Mouse (Mus musculus): ENCODE data around the gene Ripor2.
A peak's percentile ranks its signal among the peaks of the same experiment; 100 is the strongest.

Gene Ripor2

DNA sequence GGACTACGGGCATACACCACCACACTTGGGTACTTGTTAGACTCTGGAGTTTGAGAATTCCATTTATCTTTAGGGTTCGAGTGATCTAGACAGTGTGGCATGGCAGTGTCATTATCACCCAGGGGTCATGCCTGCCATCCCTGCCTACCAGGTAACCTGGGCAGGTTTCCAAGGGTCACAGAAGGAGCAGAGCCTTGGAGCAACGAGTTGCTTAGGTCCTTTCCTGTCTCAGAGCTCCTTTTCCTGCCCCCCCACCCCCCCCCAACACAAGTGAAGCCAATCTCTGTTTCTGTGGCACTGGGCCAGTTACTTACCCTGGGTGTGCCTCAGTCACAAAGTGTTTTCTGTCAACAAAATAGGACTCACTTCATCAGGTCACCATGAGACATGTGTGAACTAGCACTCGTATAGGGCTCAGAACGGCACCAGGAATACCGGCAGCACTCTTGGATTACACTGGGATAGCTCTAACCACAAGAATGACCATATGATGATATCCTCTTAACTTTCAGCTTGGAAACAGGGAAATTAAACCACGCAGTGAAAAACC is 130.7 kb downstream of the Ripor2 start:
- no peak for DNase-seq (ENCODE audit: low spot score in 2 of 2)

DNA sequence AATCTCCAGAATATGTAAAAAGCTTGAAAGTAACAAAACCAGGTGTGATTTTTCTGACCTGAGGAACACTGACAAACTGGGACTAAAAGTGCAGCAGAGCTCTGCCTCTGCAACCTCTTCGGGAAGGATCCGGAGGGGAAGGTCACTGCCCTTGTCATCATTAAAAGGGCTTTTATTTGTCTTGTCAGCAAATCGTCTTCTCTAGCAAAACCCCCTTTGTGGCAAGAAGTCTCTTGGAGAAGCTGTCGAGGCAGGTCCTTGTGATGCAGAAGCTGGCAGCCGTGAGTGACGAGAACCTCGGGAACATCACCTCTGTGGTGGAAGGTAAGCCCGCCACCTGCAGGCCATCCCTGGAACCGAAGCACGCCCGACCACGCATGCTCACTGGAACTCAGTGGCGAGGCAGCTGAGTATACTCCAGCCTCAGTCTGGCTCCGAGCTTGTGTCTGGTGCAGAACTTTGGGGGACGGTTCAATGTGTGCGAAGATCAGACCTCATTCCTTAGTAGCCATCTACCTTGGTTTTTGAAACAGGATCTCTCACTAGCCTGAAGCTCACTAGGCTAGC is 131.5 kb downstream of the Ripor2 start:
- peak; percentile 86 to 88 for DNase-seq (ENCODE audit: low spot score in 2 of 2)

DNA sequence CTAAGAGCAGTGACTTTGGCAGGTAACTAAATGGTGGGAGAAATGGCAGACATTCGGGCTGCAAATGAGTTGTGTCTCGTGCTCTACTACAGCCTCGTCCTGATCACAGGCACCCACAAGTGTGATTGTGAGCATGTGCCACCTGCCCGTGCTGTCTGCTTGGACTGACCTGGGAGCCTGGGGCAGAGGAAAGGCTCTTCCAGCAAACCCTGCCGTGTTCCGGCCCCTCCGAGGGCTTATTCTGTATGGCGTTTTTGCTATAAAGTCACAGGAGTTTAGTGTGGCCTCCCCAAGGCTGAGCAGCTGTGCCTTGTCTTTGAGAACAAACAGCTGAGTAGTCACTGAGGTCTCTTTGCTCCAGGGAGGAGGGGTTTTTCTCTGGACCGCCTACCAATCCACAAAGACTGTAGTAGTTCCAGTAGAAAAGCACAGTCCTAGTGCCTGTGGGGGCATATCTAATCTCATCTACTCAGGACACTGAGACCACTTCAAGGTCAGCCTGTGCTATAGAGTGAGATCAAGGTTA is 132.4 kb downstream of the Ripor2 start:
- DNase-seq (ENCODE audit: low spot score in 2 of 2) = no peak

- DNase-seq (ENCODE audit: low spot score in 2 of 2) = no peak
These were observed 133.6 kb downstream of the Ripor2 start for GRCm38 (mm10) chr13:24715601-24716000.

DNA sequence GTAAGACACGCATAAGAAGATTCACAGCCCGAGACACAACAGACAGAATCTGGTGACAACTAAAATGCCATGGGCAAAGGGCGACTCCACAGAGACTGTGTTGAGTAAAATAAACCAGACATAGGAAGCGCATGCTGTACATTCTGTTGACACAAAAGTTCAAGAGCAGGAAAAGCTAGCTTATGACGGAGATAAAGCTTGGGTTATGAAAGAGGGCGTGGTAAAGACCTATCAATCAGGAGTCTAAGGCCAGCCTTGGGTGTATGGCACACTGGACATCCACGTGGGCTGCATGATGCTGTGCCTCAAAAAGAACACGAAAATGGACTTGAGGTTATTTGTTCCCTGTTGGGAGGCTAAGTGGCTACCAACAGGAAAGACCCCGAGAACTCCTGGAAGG is 134.5 kb downstream of the Ripor2 start:
- DNase-seq (ENCODE audit: low spot score in 2 of 2) = no peak

- DNase-seq (ENCODE audit: low spot score in 2 of 2) = no peak
These were observed 135.7 kb downstream of the Ripor2 start for GRCm38 (mm10) chr13:24717677-24718076.

DNA sequence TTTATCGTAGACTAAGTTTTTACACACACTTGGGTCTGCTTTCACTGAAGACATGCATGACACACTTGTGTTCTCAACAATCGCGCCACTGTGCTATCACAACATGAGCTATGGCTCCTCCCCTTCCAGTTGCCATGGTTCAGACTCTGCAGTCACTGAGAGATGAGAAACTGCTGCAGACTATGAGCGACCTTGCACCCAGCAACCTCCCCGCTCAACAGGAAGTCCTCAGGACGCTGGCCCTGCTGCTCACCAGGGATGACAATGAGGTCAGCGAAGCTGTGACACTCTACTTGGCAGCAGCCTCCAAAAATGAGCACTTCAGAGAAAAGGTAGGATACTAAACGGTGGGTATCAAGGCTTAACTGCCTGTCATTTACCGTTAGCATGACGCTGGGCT is 139.5 kb downstream of the Ripor2 start:
- no peak for DNase-seq (ENCODE audit: low spot score in 2 of 2)

- DNase-seq (ENCODE audit: low spot score in 2 of 2) = no peak
These were observed 141.9 kb downstream of the Ripor2 start for GRCm38 (mm10) chr13:24723699-24724394.

GRCm38 (mm10) chr13:24724395-24724759 is 142.4 kb downstream of the Ripor2 start:
- DNase-seq (ENCODE audit: low spot score in 2 of 2) = no peak

DNA sequence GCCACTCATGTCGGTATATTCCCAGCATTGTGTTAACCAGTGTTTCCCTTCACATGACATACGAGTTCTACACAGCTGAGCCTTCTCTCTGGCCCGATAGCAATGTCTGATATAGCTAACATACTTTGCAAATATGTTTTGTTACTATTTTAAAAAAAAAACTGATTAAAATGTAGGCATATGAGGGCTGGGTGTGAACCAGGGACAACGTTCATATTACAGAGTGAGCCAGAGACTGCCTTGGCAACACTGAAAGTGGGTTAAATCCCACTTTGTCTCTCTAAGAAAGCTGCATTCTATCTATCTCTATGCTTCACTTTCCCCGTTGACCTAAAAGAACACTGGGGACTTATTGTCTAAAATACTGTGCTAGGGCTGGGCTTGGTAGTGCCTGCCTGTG is 147.1 kb downstream of the Ripor2 start:
- no peak for DNase-seq (ENCODE audit: low spot score in 2 of 2)

- DNase-seq (ENCODE audit: low spot score in 2 of 2) = no peak
These were observed 152.5 kb downstream of the Ripor2 start for GRCm38 (mm10) chr13:24734502-24734901.

- no peak for DNase-seq (ENCODE audit: low spot score in 2 of 2)
These were observed 153.7 kb downstream of the Ripor2 start for GRCm38 (mm10) chr13:24735608-24736131.

DNA sequence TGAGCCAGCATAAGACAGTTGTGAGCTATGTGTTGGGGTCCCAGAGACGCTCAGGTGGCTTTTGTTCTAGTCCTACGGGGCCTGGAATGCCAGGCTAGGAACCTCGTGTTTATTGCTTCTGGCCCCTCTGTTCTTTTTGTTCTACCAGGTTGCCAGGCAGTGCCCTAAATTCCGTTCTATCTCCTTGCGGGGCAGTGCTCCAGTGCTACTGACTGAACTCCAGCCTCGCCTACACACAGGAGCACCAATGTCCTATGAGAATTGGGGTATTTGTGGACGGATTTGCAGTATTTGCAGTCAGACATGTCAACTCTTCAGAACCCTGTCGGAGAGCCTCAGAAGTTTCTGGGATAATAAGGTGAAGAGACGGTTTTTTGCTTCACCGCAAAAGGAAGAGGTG is 159.0 kb downstream of the Ripor2 start, which contains the start of gene Armh2:
Gene Armh2 (plus strand): TSS at position 205 of the 400 bp plus-strand sequence.
- DNase-seq (ENCODE audit: low spot score in 2 of 2) = no peak

DNA sequence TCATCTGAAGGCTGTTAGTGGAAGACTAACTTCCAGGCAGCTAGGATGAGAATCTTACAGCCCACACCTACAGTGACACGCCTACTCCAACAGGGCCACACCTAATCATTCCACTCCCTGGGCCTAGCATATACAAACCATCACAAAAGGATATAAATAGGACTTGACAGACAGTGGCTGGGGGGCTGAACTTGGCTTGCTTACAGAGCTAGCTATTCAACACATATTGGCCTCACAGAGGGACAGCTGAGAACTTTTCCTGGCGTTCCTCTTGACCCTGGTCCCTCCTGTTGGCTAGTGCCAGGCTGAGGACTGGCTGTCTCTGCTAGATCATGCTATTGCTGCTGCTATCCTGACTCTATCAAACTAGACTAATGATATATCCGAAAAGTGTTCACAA is 165.8 kb downstream of the Ripor2 start:
- DNase-seq (ENCODE audit: low spot score in 2 of 2) = no peak

DNA sequence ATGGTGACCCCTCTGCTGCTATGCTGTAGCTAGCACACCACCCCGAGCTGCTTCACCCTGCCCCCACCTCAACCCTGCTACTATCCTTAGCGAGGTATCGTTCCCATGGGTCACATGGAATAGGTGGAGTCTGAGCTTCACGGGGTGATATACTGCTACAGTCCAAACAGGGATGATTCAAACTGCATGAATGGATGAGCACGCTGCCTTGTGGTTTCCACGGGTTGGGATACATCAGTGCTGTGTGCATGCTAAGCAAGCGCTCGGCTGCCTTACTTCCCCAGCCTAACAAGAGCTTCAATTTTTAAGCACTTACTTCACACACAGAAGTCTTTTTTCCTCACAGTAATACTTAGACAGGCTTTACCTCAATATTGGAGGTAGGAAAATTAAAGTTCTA is 168.8 kb downstream of the Ripor2 start:
- no peak for DNase-seq (ENCODE audit: low spot score in 2 of 2)

GRCm38 (mm10) chr13:24751396-24751795 is 169.4 kb downstream of the Ripor2 start:
- peak; percentile 4 to 13 for DNase-seq (ENCODE audit: low spot score in 2 of 2)

DNA sequence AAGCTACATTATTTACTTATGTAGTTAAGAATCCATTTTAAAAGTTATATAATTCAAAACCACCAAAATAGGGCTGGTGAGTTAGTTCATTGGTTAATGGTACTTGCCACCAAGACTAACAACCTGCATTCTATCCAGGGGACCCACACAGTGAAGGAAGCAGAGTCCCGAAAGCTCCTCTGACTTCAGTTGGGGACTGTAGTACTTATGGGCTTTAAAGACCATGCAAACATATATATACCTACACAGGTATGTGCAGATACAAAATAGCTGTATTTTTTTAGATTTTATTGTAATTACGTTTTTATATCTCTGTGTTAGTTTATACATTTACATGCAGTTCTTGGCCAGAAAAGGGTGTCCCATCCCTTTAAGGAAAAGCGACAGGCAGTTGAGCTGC is 174.8 kb downstream of the Ripor2 start:
- no peak for DNase-seq (ENCODE audit: low spot score in 2 of 2)

- DNase-seq (ENCODE audit: low spot score in 2 of 2) = no peak
These were observed 176.0 kb downstream of the Ripor2 start for GRCm38 (mm10) chr13:24757820-24758564.

- no peak for DNase-seq (ENCODE audit: low spot score in 2 of 2)
These were observed 177.5 kb downstream of the Ripor2 start for GRCm38 (mm10) chr13:24759451-24759850.

- no peak for DNase-seq (ENCODE audit: low spot score in 2 of 2)
These were observed 178.4 kb downstream of the Ripor2 start for GRCm38 (mm10) chr13:24760351-24760870.

- DNase-seq (ENCODE audit: low spot score in 2 of 2) = no peak
These were observed 179.1 kb downstream of the Ripor2 start for GRCm38 (mm10) chr13:24761083-24761402.

Data from right cerebral cortex, postnatal 36 days (tissue).